Mouse (Mus musculus): ENCODE results near the gene Rhog.

DNA sequence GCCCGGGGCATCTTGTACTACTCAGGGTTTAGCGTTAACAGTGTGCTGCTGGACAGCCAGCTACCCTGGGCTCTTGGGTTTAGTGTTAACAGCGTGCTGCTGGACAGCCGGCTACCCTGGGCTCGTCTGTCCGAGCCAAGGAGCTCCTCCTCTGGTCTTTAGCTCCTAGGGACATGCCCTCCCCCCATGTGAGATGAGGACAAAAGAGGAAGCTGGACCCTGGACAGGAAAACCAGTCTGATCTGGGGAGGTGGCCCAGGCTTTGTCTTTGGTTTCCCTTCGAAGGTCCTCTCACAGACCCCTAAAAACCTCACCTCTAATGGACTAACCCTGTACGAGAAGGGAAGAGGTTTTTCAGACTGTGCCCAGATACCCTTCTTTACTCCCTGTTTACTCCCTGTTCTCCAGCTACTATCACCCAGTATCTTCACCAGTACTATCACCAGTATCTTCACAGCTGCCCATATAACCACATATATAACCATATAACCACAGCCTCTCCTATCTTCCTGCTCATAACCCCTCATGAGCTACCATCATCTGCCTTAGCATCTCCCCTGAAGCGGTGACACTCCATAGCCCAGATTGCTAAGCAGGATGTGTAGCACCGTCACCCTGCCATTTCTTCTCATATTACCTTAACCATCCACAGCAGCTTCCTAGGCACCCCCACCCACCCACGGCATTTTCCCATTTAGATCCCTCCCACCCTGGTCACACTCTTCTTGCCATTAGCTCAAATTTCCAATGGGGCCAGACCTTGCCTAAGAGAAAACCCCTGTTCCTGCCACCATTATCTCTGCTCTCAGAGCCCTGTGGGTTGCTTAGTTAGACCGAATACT, 8.7 kb downstream of the Rhog start:
- TF ChIP-seq POLR2A (IDR thresholded peaks at IDR 0.05; ENCODE audit: insufficient read length, low read depth) (no peak), POLR2AphosphoS2 (IDR thresholded peaks at IDR 0.05; ENCODE audit: insufficient read length, low read depth) (no peak), USF1 (IDR thresholded peaks at IDR 0.05; ENCODE audit: low read depth) (no peak), MYOG (IDR thresholded peaks at IDR 0.05; ENCODE audit: control insufficient read depth in 1 of 3, insufficient read depth in 1 of 3, insufficient read length in 2 of 3, low read depth in 2 of 3) (no peak), MAX (IDR thresholded peaks at IDR 0.05; ENCODE audit: low read depth) (no peak), MYOD1 (IDR thresholded peaks at IDR 0.05; ENCODE audit: control insufficient read depth in 1 of 3, insufficient read length in 2 of 3, low read depth in 2 of 3) (no peak), E2F4 (IDR thresholded peaks at IDR 0.05; ENCODE audit: insufficient read depth) (no peak)

Data from myocyte (in vitro differentiated cells).